Mouse (Mus musculus): ENCODE measurements around the gene Mbtd1.

DNA sequence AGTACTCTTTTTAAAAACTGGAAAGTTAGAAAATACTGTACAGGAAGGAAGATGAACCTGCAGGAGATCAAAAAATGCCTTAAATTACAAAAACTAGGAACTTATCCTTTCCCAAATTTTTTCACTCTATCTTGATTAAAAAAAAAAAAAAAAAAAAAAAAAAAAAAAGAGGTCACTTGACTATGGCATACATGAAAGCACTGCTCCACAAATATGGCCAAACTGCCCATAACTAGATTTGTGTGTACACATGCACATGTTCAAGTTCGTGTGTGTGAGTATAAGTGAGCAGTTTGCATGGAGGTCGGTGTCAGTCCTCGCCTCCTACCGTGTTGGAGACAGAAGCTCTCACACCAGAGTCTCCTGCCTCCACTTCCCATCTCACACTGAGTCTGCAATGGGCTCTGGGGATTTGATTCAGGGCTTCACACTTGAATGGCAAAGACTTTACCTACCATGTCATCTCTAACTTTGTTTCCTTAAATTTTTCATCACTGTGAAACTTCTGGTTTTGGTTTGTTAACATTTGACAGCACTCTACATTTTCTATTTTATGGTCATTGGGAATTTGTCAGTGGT is 23.5 kb upstream of the Mbtd1 start:
- TF ChIP-seq CTCF (IDR thresholded peaks at IDR 0.05; ENCODE audit: low read depth, low read length) (no peak), POLR2A (IDR thresholded peaks at IDR 0.05; ENCODE audit: borderline replicate concordance, low read depth, low read length) (no peak)
